Mouse (Mus musculus) bone marrow macrophage, adult 2 months (primary cell): ENCODE results near the gene Rhoc.

Source experiments
- CTCF ChIP-seq: IDR thresholded peaks from 2 replicates; pipeline ENCODE4 v1.5.1; 2012; ENCODE audit warnings: low read depth, mild to moderate bottlenecking, low read length, moderate library complexity
- POLR2A ChIP-seq: IDR thresholded peaks from 2 replicates; pipeline ENCODE4 v1.6.1; 2012; ENCODE audit warnings: mild to moderate bottlenecking, low read depth, low read length, borderline replicate concordance

DNA sequence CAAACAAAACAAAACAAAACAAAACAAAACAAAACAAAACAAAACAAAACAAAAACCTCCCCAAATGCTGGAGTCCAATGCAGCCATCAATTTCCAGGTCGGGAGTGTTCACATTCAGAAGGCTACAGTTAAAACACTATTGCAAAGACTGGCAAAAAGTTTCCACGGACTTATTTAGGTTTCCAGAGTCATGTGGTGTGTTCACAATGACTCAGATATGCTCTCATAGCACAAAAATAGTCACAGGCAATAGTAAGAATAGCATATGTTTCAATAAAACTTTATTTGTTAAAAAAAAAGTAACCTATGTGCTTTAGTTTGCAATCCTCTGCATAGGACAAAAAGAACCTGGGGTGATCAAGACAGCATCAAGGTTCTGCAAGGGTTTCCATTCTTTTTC lies 21.0 kb upstream of the Rhoc start:
- TF ChIP-seq POLR2A, result no peak
- no peak for TF ChIP-seq CTCF
